Mouse (Mus musculus): ENCODE measurements around the gene Mthfsd. TPM values are rescaled to one million over a fixed set of nuclear protein-coding genes. Genes with fewer than 3 reads are reported as not detected.
"Not testable (repeated sequence)": the region's sequence is repeated elsewhere in the genome, so short reads cannot be mapped to it uniquely, and the experiment has no call there.

Mthfsd gene
- 45.2 and 46.3 TPM in 2 replicates for polyA plus RNA-seq (2015; fragmentation: Nextera tagmentation; extraction: Ambion mirVana)

GRCm38 (mm10) chr8:121107668-121108656 lies at the start of gene Mthfsd:
Mthfsd (minus strand) TSS chr8:121108392.
- peaks cover 11% of the 10 kb centered on the region for H3K4me1 ChIP-seq (ENCODE audit: control insufficient read depth, insufficient read depth, low read depth, low read length)
- 2% methylated on average over 73 of the region's 75 CpGs for WGBS
- H3K4me3 ChIP-seq (ENCODE audit: low read length) = peak within 1 kb of the TSS; percentile 95
- H3K9ac ChIP-seq (ENCODE audit: low read depth, low read length) = peak within 1 kb of the TSS; percentile 87
- peaks cover 6% of the 10 kb centered on the region; the same call in 1 of the 2 replicates for H3K27me3 ChIP-seq (replicated peaks; ENCODE audit: control insufficient read depth, insufficient read depth, low read length)
- H3K27ac ChIP-seq (ENCODE audit: low read depth, low read length) = peak within 1 kb of the TSS; percentile 90
- peaks cover 7% of the 10 kb centered on the region for H3K36me3 ChIP-seq (ENCODE audit: control insufficient read depth, insufficient read depth, low read length)
- no peaks in the 10 kb centered on the region for H3K9me3 ChIP-seq (ENCODE audit: control insufficient read depth, low read length)
- H3K4me2 ChIP-seq (ENCODE audit: low read length) = peak within 1 kb of the TSS; percentile 95
- peak; percentile 95 for ATAC-seq

GRCm38 (mm10) chr8:121156990-121157491 lies 48.8 kb upstream of the Mthfsd start:
- H3K27me3 ChIP-seq (replicated peaks; ENCODE audit: control insufficient read depth, insufficient read depth, low read length) = 0 out of 2 replicates have a peak, but pooled peaks cover 2% of the 10 kb centered on the region
- H3K9ac ChIP-seq (ENCODE audit: low read depth, low read length) = no peak overlapping the region
- no peaks in the 10 kb centered on the region for H3K36me3 ChIP-seq (ENCODE audit: control insufficient read depth, insufficient read depth, low read length)
- no peaks in the 10 kb centered on the region for H3K9me3 ChIP-seq (ENCODE audit: control insufficient read depth, low read length)
- H3K4me2 ChIP-seq (ENCODE audit: low read length) = no peak overlapping the region
- no peaks in the 10 kb centered on the region for H3K4me1 ChIP-seq (ENCODE audit: control insufficient read depth, insufficient read depth, low read depth, low read length)
- no peak overlapping the region for H3K27ac ChIP-seq (ENCODE audit: low read depth, low read length)
- WGBS = 90% methylated on average over 7 of the region's 7 CpGs
- no peak overlapping the region for H3K4me3 ChIP-seq (ENCODE audit: low read length)
- ATAC-seq = no peak

DNA sequence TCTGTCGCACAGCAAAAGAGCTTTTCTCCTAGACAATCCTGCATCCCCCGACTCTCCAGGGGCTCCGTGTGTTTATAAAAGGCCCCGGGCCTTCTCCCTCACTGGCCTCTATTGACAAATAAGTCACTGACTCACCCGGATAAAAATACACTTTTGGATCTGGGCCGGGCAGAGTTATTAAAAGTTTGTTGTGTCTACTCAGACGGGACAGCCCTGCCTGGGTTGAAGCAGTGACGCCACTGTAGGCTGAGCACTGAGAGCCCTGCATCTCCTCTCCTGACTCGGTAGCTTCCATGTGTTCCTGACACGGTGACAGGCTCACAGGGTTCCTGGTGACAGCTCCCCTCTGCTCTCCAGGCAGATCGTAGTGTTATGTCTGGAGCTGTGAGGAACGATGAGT lies 44.2 kb upstream of the Mthfsd start:
- H3K36me3 ChIP-seq (ENCODE audit: control insufficient read depth, insufficient read depth, low read length) = no peaks in the 10 kb centered on the region
- no peak overlapping the region for H3K4me2 ChIP-seq (ENCODE audit: low read length)

GRCm38 (mm10) chr8:121148573-121149083 lies 40.4 kb upstream of the Mthfsd start:
- Histone ChIP-seq H3K27ac (ENCODE audit: low read depth, low read length) (no peak overlapping the region), H3K36me3 (ENCODE audit: control insufficient read depth, insufficient read depth, low read length) (no peaks in the 10 kb centered on the region), H3K4me3 (ENCODE audit: low read length) (no peak overlapping the region), H3K27me3 (replicated peaks; ENCODE audit: control insufficient read depth, insufficient read depth, low read length) (0 out of 2 replicates have a peak, but pooled peaks cover 2% of the 10 kb centered on the region), H3K4me2 (ENCODE audit: low read length) (no peak overlapping the region), H3K9ac (ENCODE audit: low read depth, low read length) (no peak overlapping the region), H3K4me1 (ENCODE audit: control insufficient read depth, insufficient read depth, low read depth, low read length) (no peaks in the 10 kb centered on the region), H3K9me3 (ENCODE audit: control insufficient read depth, low read length) (no peaks in the 10 kb centered on the region)
- 45% methylated on average over 6 of the region's 8 CpGs for WGBS
- ATAC-seq = no peak

More for the DNA sequence above, 44.2 kb upstream of the Mthfsd start:
- Histone ChIP-seq H3K27ac (ENCODE audit: low read depth, low read length) (no peak overlapping the region), H3K4me1 (ENCODE audit: control insufficient read depth, insufficient read depth, low read depth, low read length) (no peaks in the 10 kb centered on the region), H3K9me3 (ENCODE audit: control insufficient read depth, low read length) (no peaks in the 10 kb centered on the region), H3K27me3 (replicated peaks; ENCODE audit: control insufficient read depth, insufficient read depth, low read length) (0 out of 2 replicates have a peak, but pooled peaks cover 2% of the 10 kb centered on the region), H3K4me3 (ENCODE audit: low read length) (no peak overlapping the region), H3K9ac (ENCODE audit: low read depth, low read length) (no peak overlapping the region)
- no peak for ATAC-seq
- WGBS = 67% methylated on average over 12 of the region's 12 CpGs

- H3K4me3 ChIP-seq (ENCODE audit: low read length); H3K27me3 ChIP-seq (replicated peaks; ENCODE audit: control insufficient read depth, insufficient read depth, low read length); H3K4me1 ChIP-seq (ENCODE audit: control insufficient read depth, insufficient read depth, low read depth, low read length); H3K9me3 ChIP-seq (ENCODE audit: control insufficient read depth, low read length); H3K4me2 ChIP-seq (ENCODE audit: low read length); ATAC-seq; H3K36me3 ChIP-seq (ENCODE audit: control insufficient read depth, insufficient read depth, low read length); H3K27ac ChIP-seq (ENCODE audit: low read depth, low read length); H3K9ac ChIP-seq (ENCODE audit: low read depth, low read length): not testable (repeated sequence)
- WGBS = 84% methylated on average over 4 of the region's 6 CpGs
Observed at GRCm38 (mm10) chr8:121145457-121146134, 37.4 kb upstream of the Mthfsd start.

DNA sequence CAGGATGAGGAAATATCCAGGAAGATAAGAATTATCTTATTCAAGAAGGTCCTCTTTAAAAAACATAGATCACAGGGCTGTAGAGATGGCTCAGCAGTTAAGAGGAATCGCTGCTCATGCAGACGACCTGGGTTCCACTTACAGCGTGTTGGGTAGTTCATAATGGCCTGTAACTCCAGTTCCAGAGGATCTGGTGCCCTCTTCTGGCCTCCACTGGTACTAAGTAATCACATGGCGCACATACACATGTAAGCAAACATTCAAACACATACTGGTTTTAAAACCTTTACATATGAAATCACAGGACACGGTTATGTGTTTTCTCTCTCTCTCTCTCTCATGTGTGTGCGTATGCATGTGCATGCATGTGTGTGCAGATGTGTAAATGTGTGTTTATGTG lies 28.7 kb upstream of the Mthfsd start:
- no peak overlapping the region for H3K9ac ChIP-seq (ENCODE audit: low read depth, low read length)
- H3K36me3 ChIP-seq (ENCODE audit: control insufficient read depth, insufficient read depth, low read length) = no peaks in the 10 kb centered on the region
- H3K4me3 ChIP-seq (ENCODE audit: low read length) = no peak overlapping the region
- no peak overlapping the region for H3K27ac ChIP-seq (ENCODE audit: low read depth, low read length)
- H3K9me3 ChIP-seq (ENCODE audit: control insufficient read depth, low read length) = no peaks in the 10 kb centered on the region
- H3K4me2 ChIP-seq (ENCODE audit: low read length) = no peak overlapping the region
- no peaks in the 10 kb centered on the region for H3K4me1 ChIP-seq (ENCODE audit: control insufficient read depth, insufficient read depth, low read depth, low read length)
- no peak for ATAC-seq
- WGBS = 91% methylated on average over 6 of the region's 6 CpGs
- H3K27me3 ChIP-seq (replicated peaks; ENCODE audit: control insufficient read depth, insufficient read depth, low read length) = peaks cover 4% of the 10 kb centered on the region

GRCm38 (mm10) chr8:121134512-121134911 lies 26.3 kb upstream of the Mthfsd start:
- H3K27ac ChIP-seq (ENCODE audit: low read depth, low read length) = no peak overlapping the region
- no peak for ATAC-seq
- H3K4me2 ChIP-seq (ENCODE audit: low read length) = no peak overlapping the region
- WGBS = 86% methylated on average over 11 of the region's 11 CpGs
- H3K9ac ChIP-seq (ENCODE audit: low read depth, low read length) = no peak overlapping the region
- H3K36me3 ChIP-seq (ENCODE audit: control insufficient read depth, insufficient read depth, low read length) = no peaks in the 10 kb centered on the region
- H3K9me3 ChIP-seq (ENCODE audit: control insufficient read depth, low read length) = no peaks in the 10 kb centered on the region
- H3K27me3 ChIP-seq (replicated peaks; ENCODE audit: control insufficient read depth, insufficient read depth, low read length) = peaks cover 20% of the 10 kb centered on the region
- H3K4me3 ChIP-seq (ENCODE audit: low read length) = no peak overlapping the region
- H3K4me1 ChIP-seq (ENCODE audit: control insufficient read depth, insufficient read depth, low read depth, low read length) = no peaks in the 10 kb centered on the region

- Histone ChIP-seq H3K4me2 (ENCODE audit: low read length) (no peak overlapping the region), H3K9ac (ENCODE audit: low read depth, low read length) (no peak overlapping the region), H3K4me1 (ENCODE audit: control insufficient read depth, insufficient read depth, low read depth, low read length) (no peaks in the 10 kb centered on the region), H3K27ac (ENCODE audit: low read depth, low read length) (no peak overlapping the region), H3K27me3 (replicated peaks; ENCODE audit: control insufficient read depth, insufficient read depth, low read length) (peaks cover 23% of the 10 kb centered on the region), H3K36me3 (ENCODE audit: control insufficient read depth, insufficient read depth, low read length) (no peaks in the 10 kb centered on the region), H3K9me3 (ENCODE audit: control insufficient read depth, low read length) (no peaks in the 10 kb centered on the region), H3K4me3 (ENCODE audit: low read length) (no peak overlapping the region)
- 91% methylated on average over 10 of the region's 10 CpGs for WGBS
- no peak for ATAC-seq
Observed at GRCm38 (mm10) chr8:121134102-121134501, 25.9 kb upstream of the Mthfsd start.
